Comparison of ENCODE assay signal across 20 mouse cellular contexts in genomic region chr12:8450028-8450427, GRCm38 (mm10). TPM values are rescaled to one million over a fixed set of nuclear protein-coding genes. Genes with fewer than 3 reads are reported as not detected.
DNase-seq lines count a peak whose midpoint lies in the region; TF ChIP-seq lines count a peak whose summit lies in the region.
"Had no signal": no experiment of that assay in that cellular context is flagged by ENCODE, and none has a peak within 500 bp of the region (broad histone marks: within the 10 kb centered on the region; RNA-seq: fewer than 3 reads in every experiment).

No protein-coding gene starts in this region.

- peak; percentile 18 to 23 for DNase-seq in cerebellum, adult 2 months
- DNase-seq in cerebellum, postnatal 4 days (ENCODE audit: low spot score in 2 of 2), result no peak
- DNase-seq in layer of hippocampus, adult 2 months (ENCODE audit: low spot score in 2 of 2), result peak; percentile 50 to 59
- no peak for DNase-seq in layer of hippocampus, postnatal 10 days (ENCODE audit: low spot score in 2 of 2)
- DNase-seq in frontal cortex, postnatal 36 days (ENCODE audit: low spot score in 2 of 2), result peak; percentile 49 to 61
- peak; percentile 65 to 73 for DNase-seq in right cerebral cortex, adult 2 months (ENCODE audit: low spot score in 2 of 2)
- no peak for DNase-seq in MN1 (ENCODE audit: low spot score)
- DNase-seq in heart, adult 8-10 months (ENCODE audit: low spot score), result no peak
- DNase-seq: cerebellum, adult 11-12 months; kidney, adult 8-10 months; kidney, postnatal 14 days; liver, embryonic 13.5 days; lung, embryonic 14.5 days had no signal

- H3K27me3 ChIP-seq in cerebellum, adult 2 months (ENCODE audit: control insufficient read depth, insufficient read depth, low read length), result no peaks in the 10 kb centered on the region
- H3K27me3 ChIP-seq: embryonic facial prominence, embryonic 12.5 days; forebrain, embryonic 13.5 days; hindbrain, embryonic 12.5 days; limb, embryonic 13.5 days; liver, embryonic 13.5 days; neural tube, embryonic 12.5 days had no signal

- peaks cover 34% of the 10 kb centered on the region for H3K4me1 ChIP-seq in cerebellum, adult 2 months (ENCODE audit: control insufficient read depth, insufficient read depth, low read length)

- H3K4me3 ChIP-seq in cerebellum, adult 2 months (replicated peaks; ENCODE audit: insufficient read depth, low read depth, low read length), result no peak overlapping the region
- H3K4me3 ChIP-seq in layer of hippocampus, adult 2 months, result no peak overlapping the region
- H3K4me3 ChIP-seq: embryonic facial prominence, embryonic 12.5 days; erythroblast, embryonic 14.5 days; forebrain, embryonic 13.5 days; hindbrain, embryonic 12.5 days; limb, embryonic 13.5 days; liver, embryonic 13.5 days; midbrain, embryonic 10.5 days; neural tube, embryonic 12.5 days had no signal

- TF ChIP-seq POLR2A in cerebellum, adult 2 months (IDR thresholded peaks at IDR 0.05; ENCODE audit: borderline replicate concordance, insufficient read depth, low read length), result no peak

- TF ChIP-seq CTCF in cerebellum, adult 2 months (IDR thresholded peaks at IDR 0.05; ENCODE audit: borderline replicate concordance, insufficient read depth, low read depth, low read length), result no peak
- no peak for TF ChIP-seq CTCF in layer of hippocampus, adult 2 months (conservative IDR thresholded peaks at IDR 0.05)

- H3K27ac ChIP-seq in cerebellum, adult 2 months (ENCODE audit: insufficient read depth, low read length), result no peak overlapping the region
- H3K27ac ChIP-seq in layer of hippocampus, adult 2 months, result peak overlapping the region; percentile 86
- H3K27ac ChIP-seq: embryonic facial prominence, embryonic 12.5 days; forebrain, embryonic 13.5 days; hindbrain, embryonic 12.5 days; limb, embryonic 13.5 days; liver, embryonic 13.5 days; midbrain, embryonic 10.5 days; neural tube, embryonic 12.5 days had no signal

- 21% methylated on average over 1 of the region's 1 CpGs for WGBS in cerebellum, adult 2 months

RNA-seq across cellular contexts. Expression of gene Rhob, which starts 49.8 kb away (rescaled TPM):
- polyA plus RNA-seq in cerebellum, adult 2 months (2012; rRNA removed), result 295 and 299 TPM in 2 replicates
- 100 to 1,000 TPM; 359 to 361 TPM for total RNA-seq in layer of hippocampus, adult 2 months (2021)
- 100 to 1,000 TPM; 303 to 334 TPM for total RNA-seq in layer of hippocampus, postnatal 10 days (2021)
- total RNA-seq in heart, adult 8-10 months (2022), result 100 to 1,000 TPM; 134 to 157 (median 146) TPM

Comparison
In these comparisons a context has a peak if more than half of its experiments do, and no peak if none do; other contexts are left out.
1. DNase-seq: peak in cerebellum, adult 2 months (2 of 2), layer of hippocampus, adult 2 months (2 of 2), frontal cortex, postnatal 36 days (2 of 2) and right cerebral cortex, adult 2 months (2 of 2); none in cerebellum, postnatal 4 days (0 of 2), layer of hippocampus, postnatal 10 days (0 of 2), MN1 (single experiment) and heart, adult 8-10 months (single experiment).